Mouse (Mus musculus): ENCODE measurements at regions not wholly inside any gene's neighbourhood (a gene's known extent, or its start where the extent isn't known, plus 50 kb on each side); places are given as distances from the start of the nearest gene placed in this dataset.

DNA sequence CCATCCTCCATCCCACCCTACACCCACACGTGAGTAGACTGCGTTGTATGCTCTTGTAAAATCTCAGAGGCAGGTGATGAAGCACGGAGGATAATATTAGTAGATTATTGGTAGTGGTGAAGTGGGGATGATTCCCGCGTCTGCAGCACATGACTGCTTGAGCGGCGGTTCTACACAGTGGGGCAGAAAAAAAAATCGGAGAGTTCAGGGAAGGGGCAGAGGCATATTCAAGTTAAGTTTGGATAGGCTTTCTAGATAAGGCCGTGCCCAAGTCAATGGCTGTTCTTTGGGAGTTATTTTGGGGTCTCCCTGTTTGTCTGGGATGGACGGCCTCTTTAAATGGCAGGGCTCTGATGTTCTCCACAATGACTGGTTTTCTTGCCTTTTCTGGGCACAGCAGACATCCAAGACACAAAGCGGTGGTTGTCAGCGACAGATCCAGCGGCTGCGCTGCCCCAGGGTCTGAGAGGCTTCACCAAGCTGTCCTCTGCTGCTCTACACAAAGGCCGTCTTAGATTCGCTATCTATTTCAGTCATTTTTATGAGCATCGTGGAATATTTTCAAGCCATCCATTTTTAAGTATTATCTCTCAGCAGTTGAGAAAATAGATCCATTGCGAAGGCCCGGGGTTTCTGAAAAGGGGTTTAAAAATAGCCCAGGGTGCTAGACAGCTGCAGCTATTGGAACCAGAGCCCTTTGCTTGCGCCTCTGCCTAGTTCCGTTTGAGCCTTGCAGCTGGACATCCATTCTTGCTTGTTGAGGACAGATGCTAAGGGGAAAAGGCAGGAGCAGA lies 284.6 kb downstream of the Gm49356 start:
- TF ChIP-seq POLR2A (IDR thresholded peaks at IDR 0.05; ENCODE audit: borderline replicate concordance, extremely low read depth, low read depth, low read length): no peak
- TF ChIP-seq CTCF (IDR thresholded peaks at IDR 0.05; ENCODE audit: insufficient read depth, low read length): no peak

Measured in lung, adult 2 months (tissue).